Mouse (Mus musculus) midbrain, embryonic 14.5 days (tissue): ENCODE measurements around the gene Cdk18. TPM values are rescaled to one million over a fixed set of nuclear protein-coding genes. Genes with fewer than 3 reads are reported as not detected.

Experiments used
- ATAC-seq: fragments of 200-750 bp; cut with Nextera tagmentation; 2 replicates; pipeline ENCODE4 v1.8.0; 2017; ENCODE audit warnings: moderate number of reproducible peaks, moderate library complexity; ENCODE audit not compliant: low FRiP score, low TSS enrichment
- DNase-seq: peaks from one replicate; pipeline ENCODE4 v3.0.0-alpha.2; 2015
- H3K27ac ChIP-seq: fragments of 300-500 bp; sonication (generic); replicated peaks from 2 replicates; pipeline ENCODE4 v1.5.1; 2014; ENCODE audit warnings: mild to moderate bottlenecking, low read depth, low read length, moderate library complexity
- H3K27me3 ChIP-seq: fragments of 300-500 bp; sonication (generic); 2 replicates; pipeline ENCODE4 v1.6.1; 2014; ENCODE audit warnings: low read length, control low read depth, mixed read lengths; ENCODE audit not compliant: control insufficient read depth, insufficient read depth
- H3K36me3 ChIP-seq: fragments of 300-500 bp; sonication (generic); 2 replicates; pipeline ENCODE4 v1.6.1; 2014; ENCODE audit warnings: low read length, control low read depth; ENCODE audit not compliant: control insufficient read depth, insufficient read depth
- H3K4me1 ChIP-seq: fragments of 300-500 bp; sonication (generic); 2 replicates; pipeline ENCODE4 v1.6.1; 2014; ENCODE audit warnings: mild to moderate bottlenecking, antibody characterized with exemption, low read length, control low read depth; ENCODE audit not compliant: control insufficient read depth, insufficient read depth
- H3K4me2 ChIP-seq: fragments of 300-500 bp; sonication (generic); 2 replicates; pipeline ENCODE4 v1.6.1; 2014; ENCODE audit warnings: mild to moderate bottlenecking, low read length, moderate library complexity
- H3K4me3 ChIP-seq: fragments of 300-500 bp; sonication (generic); replicated peaks from 2 replicates; pipeline ENCODE4 v1.5.1; 2014; ENCODE audit warnings: low read depth, low read length
- H3K9ac ChIP-seq: fragments of 300-500 bp; sonication (generic); replicated peaks from 2 replicates; pipeline ENCODE4 v1.6.1; 2014; ENCODE audit warnings: mild to moderate bottlenecking, low read length, moderate library complexity
- H3K9me3 ChIP-seq: fragments of 300-500 bp; sonication (generic); 2 replicates; pipeline ENCODE4 v1.6.1; 2016; ENCODE audit warnings: low read length, control low read depth, mixed read lengths; ENCODE audit not compliant: control insufficient read depth
- WGBS: fragments of 180-500 bp; shearing (Covaris S2); extraction: QIAGEN DNeasy Blood & Tissue Kit; methylation state at CpG from one replicate; pipeline ENCODE4 v1.1.7; 2014; 5-methylcytosine and 5-hydroxymethylcytosine counted together
- polyA plus RNA-seq: library from polyadenylated mRNA; unstranded; fragments of >200 nt; fragmentation: Nextera tagmentation; extraction: Ambion mirVana; gene quantifications from 2 replicates; pipeline ENCODE4 v1.2.1, GENCODE M21; 2014

Gene Cdk18
- polyA plus RNA-seq, 1 experiment from 2014 or later = 1.1 TPM

DNA sequence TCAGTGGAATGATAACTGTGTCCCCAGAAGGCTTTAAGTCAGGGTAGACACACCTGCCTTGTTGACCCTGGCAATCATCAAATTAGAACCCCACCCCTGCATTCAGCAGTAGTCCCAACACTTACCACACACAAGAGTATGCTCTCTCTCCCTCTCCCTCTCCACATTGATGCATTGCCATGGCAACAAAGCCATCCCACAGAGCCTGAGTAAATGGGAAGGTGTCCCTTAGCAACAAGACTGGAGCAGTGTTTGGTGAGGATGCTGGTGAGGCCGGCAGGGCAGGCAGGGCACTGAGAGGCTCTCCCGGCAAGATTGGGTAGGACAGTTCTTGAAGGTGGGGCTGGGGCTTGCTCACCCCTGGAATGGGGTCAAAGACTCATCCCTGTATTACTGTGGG is 4.7 kb upstream of the Cdk18 start:
- DNase-seq (peak; percentile 86), ATAC-seq (peak; percentile 57; the same call in 1 of the 2 replicates)
- no peak overlapping the region for H3K4me3 ChIP-seq
- no peak overlapping the region for H3K4me2 ChIP-seq
- 6% methylated on average over 2 of the region's 2 CpGs for WGBS
- H3K9ac ChIP-seq = no peak overlapping the region
- peaks cover 8% of the 10 kb centered on the region; the same call in 1 of the 2 replicates for H3K27me3 ChIP-seq
- no peaks in the 10 kb centered on the region for H3K36me3 ChIP-seq
- H3K27ac ChIP-seq = peak overlapping the region; percentile 52; the same call in 1 of the 2 replicates
- no peaks in the 10 kb centered on the region for H3K9me3 ChIP-seq
- peaks cover 23% of the 10 kb centered on the region for H3K4me1 ChIP-seq

DNA sequence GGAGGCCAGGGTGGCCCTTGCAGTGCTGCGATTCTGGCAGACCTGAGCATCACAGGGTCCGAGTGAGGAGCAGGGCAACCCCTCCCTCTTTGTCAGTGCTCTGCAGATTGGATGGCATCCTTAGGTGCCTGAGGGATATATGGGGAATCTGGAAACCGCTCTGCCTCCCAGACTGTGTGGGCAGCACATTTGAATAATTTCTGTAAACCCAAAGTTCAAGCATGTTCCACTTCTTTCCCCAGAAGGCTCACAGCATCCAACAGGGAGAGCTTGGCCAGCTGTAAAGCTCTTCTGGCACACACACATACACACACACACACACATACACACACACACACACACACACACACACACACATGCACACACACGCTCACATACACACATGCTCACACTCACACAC is 4.2 kb upstream of the Cdk18 start:
- no peak overlapping the region for H3K9ac ChIP-seq
- H3K27me3 ChIP-seq = peaks cover 10% of the 10 kb centered on the region
- H3K9me3 ChIP-seq = no peaks in the 10 kb centered on the region
- peaks cover 28% of the 10 kb centered on the region for H3K4me1 ChIP-seq
- H3K36me3 ChIP-seq = no peaks in the 10 kb centered on the region
- WGBS = 57% methylated on average over 4 of the region's 4 CpGs
- H3K27ac ChIP-seq = peak overlapping the region; percentile 52
- H3K4me3 ChIP-seq = no peak overlapping the region
- DNase-seq (no peak), ATAC-seq (no peak)
- H3K4me2 ChIP-seq = no peak overlapping the region

GRCm38 (mm10) chr1:132143079-132143478 is 3.6 kb upstream of the Cdk18 start:
- H3K9me3 ChIP-seq = no peaks in the 10 kb centered on the region
- no peak overlapping the region for H3K27ac ChIP-seq
- no peak overlapping the region for H3K9ac ChIP-seq
- H3K36me3 ChIP-seq = no peaks in the 10 kb centered on the region
- H3K4me2 ChIP-seq = no peak overlapping the region
- peaks cover 17% of the 10 kb centered on the region for H3K27me3 ChIP-seq
- DNase-seq = no peak
- peaks cover 31% of the 10 kb centered on the region for H3K4me1 ChIP-seq
- WGBS = 84% methylated on average over 5 of the region's 5 CpGs
- no peak for ATAC-seq
- H3K4me3 ChIP-seq = no peak overlapping the region

GRCm38 (mm10) chr1:132141753-132142152 is 2.3 kb upstream of the Cdk18 start:
- no peak overlapping the region for H3K4me3 ChIP-seq

GRCm38 (mm10) chr1:132141166-132141565 is 1.7 kb upstream of the Cdk18 start:
- Histone ChIP-seq H3K36me3 (no peaks in the 10 kb centered on the region), H3K27ac (no peak overlapping the region), H3K4me2 (no peak overlapping the region), H3K9ac (no peak overlapping the region), H3K27me3 (peaks cover 21% of the 10 kb centered on the region), H3K4me3 (no peak overlapping the region), H3K4me1 (peaks cover 31% of the 10 kb centered on the region), H3K9me3 (no peaks in the 10 kb centered on the region)
- ATAC-seq = no peak
- 52% methylated on average over 2 of the region's 2 CpGs for WGBS
- DNase-seq = no peak

More at GRCm38 (mm10) chr1:132141753-132142152, 2.3 kb upstream of the Cdk18 start:
- no peak overlapping the region for H3K27ac ChIP-seq
- H3K27me3 ChIP-seq = peaks cover 21% of the 10 kb centered on the region
- no peak for DNase-seq
- H3K4me1 ChIP-seq = peaks cover 31% of the 10 kb centered on the region
- 64% methylated on average over 13 of the region's 13 CpGs for WGBS
- no peak overlapping the region for H3K9ac ChIP-seq
- H3K9me3 ChIP-seq = no peaks in the 10 kb centered on the region
- ATAC-seq = no peak
- no peak overlapping the region for H3K4me2 ChIP-seq
- H3K36me3 ChIP-seq = no peaks in the 10 kb centered on the region

GRCm38 (mm10) chr1:132140574-132140973 is 1.1 kb upstream of the Cdk18 start:
- Histone ChIP-seq H3K36me3 (no peaks in the 10 kb centered on the region), H3K4me1 (peaks cover 31% of the 10 kb centered on the region), H3K9ac (no peak overlapping the region), H3K4me3 (no peak overlapping the region), H3K4me2 (no peak overlapping the region), H3K27me3 (peaks cover 21% of the 10 kb centered on the region), H3K9me3 (no peaks in the 10 kb centered on the region), H3K27ac (no peak overlapping the region)
- ATAC-seq (no peak), DNase-seq (no peak)
- WGBS = 82% methylated on average over 4 of the region's 4 CpGs

- Histone ChIP-seq H3K27ac (no peak overlapping the region), H3K4me3 (no peak overlapping the region), H3K36me3 (no peaks in the 10 kb centered on the region), H3K27me3 (peaks cover 21% of the 10 kb centered on the region), H3K9me3 (no peaks in the 10 kb centered on the region), H3K9ac (no peak overlapping the region), H3K4me2 (no peak overlapping the region), H3K4me1 (peaks cover 31% of the 10 kb centered on the region)
- DNase-seq = peak; percentile 60
- no peak for ATAC-seq
- 69% methylated on average over 10 of the region's 10 CpGs for WGBS
Observed at GRCm38 (mm10) chr1:132140171-132140570, 687 bp upstream of the Cdk18 start.

DNA sequence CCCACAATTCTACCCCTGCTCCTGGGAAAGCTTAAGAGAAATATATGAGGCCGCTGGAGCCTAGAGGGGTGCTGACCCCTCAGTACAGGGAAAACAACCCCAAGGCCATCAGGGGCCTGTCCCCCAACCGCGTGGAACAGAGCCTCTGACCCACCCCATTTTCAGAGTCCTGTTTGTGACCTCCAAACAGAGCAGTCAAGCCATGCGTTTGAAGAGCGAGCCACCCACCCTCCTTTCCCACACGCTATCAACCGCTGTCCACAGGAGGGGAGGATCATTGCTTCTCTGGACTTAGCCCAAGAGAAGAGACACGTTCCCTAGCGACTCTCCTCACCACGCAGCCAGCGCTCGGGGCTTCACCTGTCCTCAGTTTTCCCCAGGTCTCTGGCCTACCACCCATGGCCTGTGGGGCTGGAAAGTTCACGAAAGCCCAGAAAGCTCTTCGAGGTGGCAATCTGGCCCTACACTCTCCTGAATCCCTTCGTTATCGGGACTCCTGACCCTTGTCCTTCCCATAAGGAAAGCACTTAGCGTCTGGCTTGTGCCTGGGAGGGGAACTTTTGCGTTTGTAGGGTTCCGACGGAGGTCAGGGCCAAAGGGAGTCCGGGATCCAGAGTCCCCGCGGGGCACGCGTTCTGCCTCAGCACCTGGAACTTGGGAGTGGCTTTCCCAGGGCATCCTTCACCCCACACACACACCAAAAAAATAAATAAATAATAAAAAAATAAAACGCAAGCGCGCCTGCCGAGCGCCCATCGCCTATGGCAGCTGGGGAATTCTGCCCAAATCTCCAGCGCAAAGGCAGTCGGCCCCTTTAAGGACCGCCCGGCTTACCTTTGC is 688 bp downstream of the Cdk18 start:
- DNase-seq = no peak
- no peaks in the 10 kb centered on the region for H3K9me3 ChIP-seq
- no peak for ATAC-seq

More for the DNA sequence above, 688 bp downstream of the Cdk18 start:
- Histone ChIP-seq H3K27ac (no peak overlapping the region), H3K9ac (peak overlapping the region; percentile 59), H3K4me1 (peaks cover 19% of the 10 kb centered on the region), H3K27me3 (peaks cover 21% of the 10 kb centered on the region), H3K4me2 (peak overlapping the region; percentile 97), H3K36me3 (no peaks in the 10 kb centered on the region), H3K4me3 (peak overlapping the region; percentile 46)
- 9% methylated on average over 35 of the region's 35 CpGs for WGBS
